Mouse (Mus musculus) lung, embryonic 14.5 days (tissue): Measurements from ENCODE around the gene 1700123O20Rik. TPM values are rescaled to one million over a fixed set of nuclear protein-coding genes. Genes with fewer than 3 reads are reported as not detected.

ENCODE experiments used
- ATAC-seq: fragments of 200-750 bp; cut with Nextera tagmentation; 2 replicates; pipeline ENCODE4 v1.8.0; 2017; ENCODE audit warnings: mild to moderate bottlenecking, moderate TSS enrichment, moderate library complexity; ENCODE audit not compliant: insufficient read depth
- DNase-seq: peaks from one replicate; pipeline ENCODE4 v3.0.0-alpha.2; 2015
- H3K27ac ChIP-seq: fragments of 300-500 bp; sonication (generic); 2 replicates; pipeline ENCODE4 v1.5.1; 2014; ENCODE audit warnings: low read depth, mild to moderate bottlenecking, moderate library complexity
- H3K27me3 ChIP-seq: fragments of 300-500 bp; sonication (generic); 2 replicates; pipeline ENCODE4 v1.6.1; 2014; ENCODE audit warnings: low read length, control low read depth; ENCODE audit not compliant: insufficient read depth
- H3K36me3 ChIP-seq: fragments of 300-500 bp; sonication (generic); 2 replicates; pipeline ENCODE4 v1.6.1; 2014; ENCODE audit warnings: control low read depth; ENCODE audit not compliant: insufficient read depth
- H3K4me1 ChIP-seq: fragments of 300-500 bp; sonication (generic); 2 replicates; pipeline ENCODE4 v1.6.1; 2014; ENCODE audit warnings: antibody characterized with exemption, control low read depth; ENCODE audit not compliant: insufficient read depth
- H3K4me2 ChIP-seq: fragments of 300-500 bp; sonication (generic); 2 replicates; pipeline ENCODE4 v1.6.1; 2014; ENCODE audit warnings: mild to moderate bottlenecking
- H3K4me3 ChIP-seq: fragments of 300-500 bp; sonication (generic); 2 replicates; pipeline ENCODE4 v1.5.1; 2014; ENCODE audit warnings: low read depth, low read length
- H3K9ac ChIP-seq: fragments of 300-500 bp; sonication (generic); 2 replicates; pipeline ENCODE4 v1.6.1; 2014
- H3K9me3 ChIP-seq: fragments of 300-500 bp; sonication (generic); 2 replicates; pipeline ENCODE4 v1.6.1; 2016; ENCODE audit warnings: low read depth, low read length, control low read depth
- CTCF ChIP-seq: IDR thresholded peaks from 2 replicates; pipeline ENCODE4 v1.5.1; 2016; ENCODE audit warnings: antibody characterized with exemption, low read depth
- WGBS: fragments of 180-500 bp; shearing (Covaris S2); extraction: QIAGEN DNeasy Blood & Tissue Kit; methylation state at CpG from one replicate; pipeline ENCODE4 v1.1.7; 2014; 5-methylcytosine and 5-hydroxymethylcytosine counted together
- polyA plus RNA-seq: library from polyadenylated mRNA; unstranded; fragments of >200 nt; fragmentation: Nextera tagmentation; extraction: Ambion mirVana; gene quantifications from 2 replicates; pipeline ENCODE4 v1.2.1, GENCODE M21; 2014

1700123O20Rik gene
- polyA plus RNA-seq, 1 experiment from 2014 or later, result 83.2 TPM

- no peak for TF ChIP-seq CTCF
- WGBS, result 0% methylated on average over 7 of the region's 7 CpGs
- Histone ChIP-seq H3K9ac (peak overlapping the region; percentile 76), H3K4me3 (peak overlapping the region; percentile 64), H3K27ac (peak overlapping the region; percentile 82), H3K4me1 (0 out of 2 replicates have a peak, but pooled peaks cover 9% of the 10 kb centered on the region), H3K4me2 (peak overlapping the region; percentile 89), H3K27me3 (no peaks in the 10 kb centered on the region), H3K9me3 (no peaks in the 10 kb centered on the region), H3K36me3 (peaks cover 68% of the 10 kb centered on the region)
- ATAC-seq (no peak), DNase-seq (peak; percentile 26)
Observed at GRCm38 (mm10) chr14:54652787-54653186, 33.2 kb upstream of the 1700123O20Rik start.

- DNase-seq (peak; percentile 94), ATAC-seq (peak; percentile 90)
- Histone ChIP-seq H3K4me2 (peak overlapping the region; percentile 89), H3K4me3 (peak overlapping the region; percentile 64), H3K27me3 (no peaks in the 10 kb centered on the region), H3K27ac (peak overlapping the region; percentile 82), H3K4me1 (0 out of 2 replicates have a peak, but pooled peaks cover 9% of the 10 kb centered on the region), H3K36me3 (peaks cover 68% of the 10 kb centered on the region), H3K9ac (peak overlapping the region; percentile 76), H3K9me3 (no peaks in the 10 kb centered on the region)
- no peak for TF ChIP-seq CTCF
- 0% methylated on average over 12 of the region's 12 CpGs for WGBS
Observed at GRCm38 (mm10) chr14:54653496-54653895, 32.5 kb upstream of the 1700123O20Rik start.

- H3K4me3 ChIP-seq, result no peak overlapping the region
- no peak overlapping the region for H3K4me2 ChIP-seq
- no peaks in the 10 kb centered on the region for H3K9me3 ChIP-seq
- H3K36me3 ChIP-seq, result peaks cover 97% of the 10 kb centered on the region
- no peak for DNase-seq
- no peak overlapping the region for H3K9ac ChIP-seq
- H3K27me3 ChIP-seq, result no peaks in the 10 kb centered on the region
- no peak for ATAC-seq
- no peak for TF ChIP-seq CTCF
- H3K4me1 ChIP-seq, result no peaks in the 10 kb centered on the region
- H3K27ac ChIP-seq, result no peak overlapping the region
- 85% methylated on average over 2 of the region's 2 CpGs for WGBS
Observed at GRCm38 (mm10) chr14:54660009-54660408, 26.0 kb upstream of the 1700123O20Rik start.

- WGBS, result 86% methylated on average over 10 of the region's 10 CpGs
- no peak for TF ChIP-seq CTCF
- no peak overlapping the region for H3K9ac ChIP-seq
Observed at GRCm38 (mm10) chr14:54664477-54665222, 21.4 kb upstream of the 1700123O20Rik start.

GRCm38 (mm10) chr14:54669381-54669780 lies 16.6 kb upstream of the 1700123O20Rik start:
- 76% methylated on average over 4 of the region's 4 CpGs for WGBS
- peak; percentile 73 for DNase-seq
- Histone ChIP-seq H3K9me3 (no peaks in the 10 kb centered on the region), H3K4me3 (no peak overlapping the region), H3K36me3 (peaks cover 86% of the 10 kb centered on the region), H3K27ac (no peak overlapping the region), H3K4me2 (no peak overlapping the region), H3K9ac (no peak overlapping the region), H3K4me1 (no peaks in the 10 kb centered on the region), H3K27me3 (no peaks in the 10 kb centered on the region)
- ATAC-seq, result no peak
- peak; percentile 67 for TF ChIP-seq CTCF

More at GRCm38 (mm10) chr14:54664477-54665222, 21.4 kb upstream of the 1700123O20Rik start:
- H3K27ac ChIP-seq, result no peak overlapping the region
- no peaks in the 10 kb centered on the region for H3K27me3 ChIP-seq
- H3K36me3 ChIP-seq, result peaks cover 95% of the 10 kb centered on the region
- H3K4me3 ChIP-seq, result no peak overlapping the region
- no peak overlapping the region for H3K4me2 ChIP-seq
- H3K9me3 ChIP-seq, result no peaks in the 10 kb centered on the region
- H3K4me1 ChIP-seq, result no peaks in the 10 kb centered on the region
- ATAC-seq (no peak), DNase-seq (no peak)

GRCm38 (mm10) chr14:54674317-54674716 lies 11.7 kb upstream of the 1700123O20Rik start:
- peak; percentile 51 for DNase-seq
- no peak for ATAC-seq
- H3K4me2 ChIP-seq, result no peak overlapping the region
- 68% methylated on average over 2 of the region's 2 CpGs for WGBS
- H3K4me1 ChIP-seq, result no peaks in the 10 kb centered on the region
- no peak overlapping the region for H3K9ac ChIP-seq
- no peak overlapping the region for H3K4me3 ChIP-seq
- no peaks in the 10 kb centered on the region for H3K27me3 ChIP-seq
- peaks cover 83% of the 10 kb centered on the region for H3K36me3 ChIP-seq
- H3K9me3 ChIP-seq, result no peaks in the 10 kb centered on the region
- no peak for TF ChIP-seq CTCF
- H3K27ac ChIP-seq, result no peak overlapping the region

- H3K27ac ChIP-seq, result no peak overlapping the region
- H3K9ac ChIP-seq, result no peak overlapping the region
- DNase-seq, result no peak
- WGBS, result 82% methylated on average over 5 of the region's 5 CpGs
- no peak overlapping the region for H3K4me3 ChIP-seq
- H3K4me2 ChIP-seq, result no peak overlapping the region
- no peaks in the 10 kb centered on the region for H3K9me3 ChIP-seq
- peaks cover 80% of the 10 kb centered on the region for H3K36me3 ChIP-seq
- H3K27me3 ChIP-seq, result no peaks in the 10 kb centered on the region
- ATAC-seq, result no peak
- TF ChIP-seq CTCF, result no peak
- no peaks in the 10 kb centered on the region for H3K4me1 ChIP-seq
Observed at GRCm38 (mm10) chr14:54676290-54676689, 9.7 kb upstream of the 1700123O20Rik start.
